Comparison of ENCODE assay signal across 8 mouse cellular contexts in genomic region chr17:31790280-31791063, GRCm38 (mm10).
A peak's percentile ranks its signal among the peaks of the same experiment; 100 is the strongest.
DNase-seq lines count a peak whose midpoint lies in the region; ATAC-seq and TF ChIP-seq lines count a peak whose summit lies in the region.

No protein-coding gene starts in this region.

- H3K9ac ChIP-seq in ES-Bruce4 (ENCODE audit: low read depth, poor library complexity, severe bottlenecking) = no peak overlapping the region
- peak overlapping the region; percentile 33; the same call in 1 of the 2 replicates for H3K9ac ChIP-seq in hindbrain, postnatal 0 days (replicated peaks; ENCODE audit: low read length)
- H3K9ac ChIP-seq in midbrain, embryonic 12.5 days (replicated peaks) = peak overlapping the region; percentile 24; the same call in 1 of the 2 replicates

- no peak overlapping the region for H3K27ac ChIP-seq in ES-Bruce4 (ENCODE audit: insufficient read depth, low read length)
- H3K27ac ChIP-seq in hindbrain, postnatal 0 days = peak overlapping the region; percentile 59; the same call in 1 of the 2 replicates
- H3K27ac ChIP-seq in midbrain, embryonic 12.5 days (replicated peaks) = peak overlapping the region; percentile 80

- ATAC-seq in hindbrain, postnatal 0 days = peak; percentile 76
- ATAC-seq in midbrain, embryonic 12.5 days (ENCODE audit: low FRiP score, low read depth) = peak; percentile 80

- WGBS in hindbrain, postnatal 0 days = 6% methylated on average over 22 of the region's 22 CpGs
- WGBS in midbrain, embryonic 12.5 days = under 1% methylated on average over 22 of the region's 22 CpGs

- H3K27me3 ChIP-seq in ES-Bruce4 (ENCODE audit: control insufficient read depth, insufficient read depth, low read length, poor library complexity, severe bottlenecking) = no peaks in the 10 kb centered on the region
- peaks cover 3% of the 10 kb centered on the region; the same call in 1 of the 2 replicates for H3K27me3 ChIP-seq in hindbrain, postnatal 0 days (ENCODE audit: insufficient read depth, low read length)
- peaks cover 46% of the 10 kb centered on the region for H3K27me3 ChIP-seq in midbrain, embryonic 12.5 days

- H3K4me2 ChIP-seq in hindbrain, postnatal 0 days (ENCODE audit: low read depth, low read length) = no peak overlapping the region; the same call in 1 of the 2 replicates
- H3K4me2 ChIP-seq in midbrain, embryonic 12.5 days (replicated peaks) = peak overlapping the region; percentile 47

- peak overlapping the region; percentile 31 for H3K4me3 ChIP-seq in ES-Bruce4 (ENCODE audit: low read depth, low read length)
- no peak overlapping the region for H3K4me3 ChIP-seq in hindbrain, postnatal 0 days (ENCODE audit: low read length)
- 0 out of 2 replicates have a peak overlapping the region, but pooled peaks have one; percentile 1 for H3K4me3 ChIP-seq in midbrain, embryonic 12.5 days

- H3K36me3 ChIP-seq in ES-Bruce4 (ENCODE audit: control insufficient read depth, insufficient read depth, low read length, poor library complexity, severe bottlenecking) = no peaks in the 10 kb centered on the region
- no peaks in the 10 kb centered on the region for H3K36me3 ChIP-seq in hindbrain, postnatal 0 days (ENCODE audit: insufficient read depth, low read length)
- no peaks in the 10 kb centered on the region for H3K36me3 ChIP-seq in midbrain, embryonic 12.5 days

- peaks cover 6% of the 10 kb centered on the region for H3K4me1 ChIP-seq in ES-Bruce4 (ENCODE audit: control insufficient read depth, insufficient read depth, low read length)
- H3K4me1 ChIP-seq in hindbrain, postnatal 0 days (ENCODE audit: insufficient read depth, low read length) = peaks cover 18% of the 10 kb centered on the region
- H3K4me1 ChIP-seq in midbrain, embryonic 12.5 days = peaks cover 46% of the 10 kb centered on the region

- peak; percentile 76 for DNase-seq in brain, adult 2 months (ENCODE audit: low read depth, low spot score)
- peak; percentile 83 for DNase-seq in gastrocnemius, postnatal 25 days
- peak; percentile 70 for DNase-seq in hindbrain, postnatal 0 days (ENCODE audit: low spot score)
- peak; percentile 29 to 64 for DNase-seq in left cerebral cortex, postnatal 25 days (ENCODE audit: low spot score in 2 of 2)
- DNase-seq in spleen, adult 18-20 months = peak; percentile 37 to 46
- DNase-seq in cerebellum, postnatal 25 days = no peak

- no peak for TF ChIP-seq EP300 in ES-Bruce4 (IDR thresholded peaks at IDR 0.05; ENCODE audit: insufficient read depth, low read depth, low read length)

- intact Hi-C loops in left cerebral cortex, postnatal 25 days (cut with DNase I) = no loop called here

- no peak for TF ChIP-seq CTCF in ES-Bruce4 (IDR thresholded peaks at IDR 0.05; ENCODE audit: low read depth, low read length)
- no peak for TF ChIP-seq CTCF in hindbrain, postnatal 0 days (IDR thresholded peaks at IDR 0.05; ENCODE audit: low read depth)

- TF ChIP-seq POLR2A in ES-Bruce4 (IDR thresholded peaks at IDR 0.05; ENCODE audit: insufficient read depth, low read length) = no peak

- H3K9me3 ChIP-seq in ES-Bruce4 (replicated peaks; ENCODE audit: control insufficient read depth, insufficient read depth, low read length, poor library complexity, severe bottlenecking) = no peaks in the 10 kb centered on the region
- H3K9me3 ChIP-seq in hindbrain, postnatal 0 days (ENCODE audit: low read length) = no peaks in the 10 kb centered on the region
- no peaks in the 10 kb centered on the region for H3K9me3 ChIP-seq in midbrain, embryonic 12.5 days

Comparison
In these comparisons a context has a peak if more than half of its experiments do, and no peak if none do; other contexts are left out.
1. DNase-seq: peak in brain, adult 2 months (single experiment), gastrocnemius, postnatal 25 days (single experiment), hindbrain, postnatal 0 days (single experiment), left cerebral cortex, postnatal 25 days (2 of 2) and spleen, adult 18-20 months (2 of 2); none in cerebellum, postnatal 25 days (0 of 2).